Mouse (Mus musculus): Measurements from ENCODE around the gene Lclat1. TPM values are rescaled to one million over a fixed set of nuclear protein-coding genes. Genes with fewer than 3 reads are reported as not detected.

The Lclat1 gene
- 97.3 TPM for polyA plus RNA-seq (2014; fragmentation: Illumina TruSeq; extraction: RNeasy Lipid Tissue Mini Kit (QIAGEN cat#74804); ENCODE audit: low read depth, low replicate concordance)

DNA sequence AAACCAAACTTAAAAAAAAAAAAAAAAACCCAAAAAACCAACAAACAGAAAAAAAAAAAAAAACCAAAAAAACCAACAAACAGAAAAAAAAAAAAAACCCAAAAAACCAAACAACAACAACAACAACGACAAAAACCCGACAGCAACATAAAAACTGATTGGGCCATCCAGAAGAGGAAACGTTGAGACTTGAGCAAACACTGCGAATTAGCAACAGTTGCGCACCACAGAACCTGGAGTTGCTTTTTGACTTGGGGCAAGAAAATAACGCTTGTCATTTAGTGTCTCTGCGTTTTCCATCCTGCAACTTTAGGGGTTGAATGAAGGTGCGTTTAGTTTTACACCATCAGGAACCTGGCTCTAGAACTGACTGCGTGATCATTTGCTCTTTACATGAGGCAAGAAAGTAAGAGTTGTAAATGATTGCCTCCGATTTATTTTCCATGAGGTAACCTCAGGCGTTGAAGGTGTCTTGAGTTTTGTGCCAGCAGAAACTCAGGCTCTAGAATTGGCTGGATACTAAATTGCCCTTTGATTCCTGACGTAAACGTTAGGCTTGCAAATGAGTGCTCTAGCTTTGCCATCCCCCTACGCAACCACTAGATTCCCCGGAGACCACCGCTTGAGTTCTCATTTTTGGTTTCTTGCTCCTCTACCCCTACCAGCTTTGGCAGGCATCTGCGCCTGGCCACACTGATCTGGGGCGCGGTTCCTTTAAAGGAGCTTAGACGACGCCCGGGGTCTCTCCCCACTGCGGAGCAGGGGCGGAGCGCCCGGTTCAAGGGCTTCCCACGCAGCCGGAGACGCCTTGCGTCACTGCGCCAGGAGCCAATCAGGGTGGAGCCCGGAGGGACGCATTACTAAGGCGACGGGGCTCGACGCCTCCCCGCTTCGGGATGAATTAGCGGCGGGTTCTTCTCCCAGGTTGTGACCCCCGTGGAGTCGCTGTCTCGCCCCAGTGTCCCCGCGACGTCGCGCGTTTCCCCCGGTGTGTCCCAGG lies at the start of gene Lclat1:
Lclat1 (plus strand) TSS at position 828 of the 1,000 bp plus-strand sequence.

Other genes with a start within 250 kb of the Lclat1 start
- 33.9 TPM for gene Lbh, start 189.7 kb upstream of the Lclat1 start, polyA plus RNA-seq (2014; fragmentation: Illumina TruSeq; extraction: RNeasy Lipid Tissue Mini Kit (QIAGEN cat#74804); ENCODE audit: low read depth, low replicate concordance)